Mouse (Mus musculus): ENCODE results near the gene Klf12. TPM values are rescaled to one million over a fixed set of nuclear protein-coding genes. Genes with fewer than 3 reads are reported as not detected.

Klf12 gene
- 1.5 TPM for polyA plus RNA-seq (2014; fragmentation: Illumina TruSeq; extraction: RNeasy Lipid Tissue Mini Kit (QIAGEN cat#74804); ENCODE audit: low read depth, low replicate concordance)

GRCm38 (mm10) chr14:100284119-100284860 lies at the start of gene Klf12:
Klf12 (minus strand) TSS chr14:100284679.

Data from adipose tissue, adult 10 weeks (tissue).